Mouse (Mus musculus) ES-Bruce4 (cell line): ENCODE measurements around the gene 0610030E20Rik.

ENCODE experiments used
- CTCF ChIP-seq: IDR thresholded peaks from one replicate; pipeline ENCODE4 v1.8.1; 2011; ENCODE audit warnings: low read depth, low read length
- POLR2A ChIP-seq: IDR thresholded peaks from one replicate; pipeline ENCODE4 v1.8.1; 2011; ENCODE audit warnings: low read length; ENCODE audit not compliant: insufficient read depth

GRCm38 (mm10) chr6:72389941-72390771, 43.0 kb downstream of the 0610030E20Rik start, which contains the start of gene Vamp8:
- TF ChIP-seq POLR2A (no peak), CTCF (peak; percentile 35)
